Mouse (Mus musculus): ENCODE measurements around the gene Pcbp3.

Gene Pcbp3

GRCm38 (mm10) chr10:76846480-76846879, 115.2 kb downstream of the Pcbp3 start:
- no peak for DNase-seq (ENCODE audit: low read depth, low spot score)

GRCm38 (mm10) chr10:76844901-76845300, 116.8 kb downstream of the Pcbp3 start:
- DNase-seq (ENCODE audit: low read depth, low spot score), result no peak

GRCm38 (mm10) chr10:76844365-76844764, 117.3 kb downstream of the Pcbp3 start:
- no peak for DNase-seq (ENCODE audit: low read depth, low spot score)

GRCm38 (mm10) chr10:76842087-76842486, 119.6 kb downstream of the Pcbp3 start:
- no peak for DNase-seq (ENCODE audit: low read depth, low spot score)

- DNase-seq (ENCODE audit: low read depth, low spot score), result no peak
Observed at GRCm38 (mm10) chr10:76841220-76841619, 120.5 kb downstream of the Pcbp3 start.

- DNase-seq (ENCODE audit: low read depth, low spot score), result no peak
Observed at GRCm38 (mm10) chr10:76840566-76840965, 121.1 kb downstream of the Pcbp3 start.

GRCm38 (mm10) chr10:76835497-76836357, 126.0 kb downstream of the Pcbp3 start:
- peak; percentile 87 for DNase-seq (ENCODE audit: low read depth, low spot score)

GRCm38 (mm10) chr10:76832841-76833240, 128.8 kb downstream of the Pcbp3 start:
- no peak for DNase-seq (ENCODE audit: low read depth, low spot score)

GRCm38 (mm10) chr10:76831915-76832314, 129.8 kb downstream of the Pcbp3 start:
- DNase-seq (ENCODE audit: low read depth, low spot score), result no peak

- no peak for DNase-seq (ENCODE audit: low read depth, low spot score)
Observed at GRCm38 (mm10) chr10:76831151-76831550, 130.5 kb downstream of the Pcbp3 start.

GRCm38 (mm10) chr10:76828936-76829335, 132.8 kb downstream of the Pcbp3 start:
- no peak for DNase-seq (ENCODE audit: low read depth, low spot score)

GRCm38 (mm10) chr10:76822698-76823097, 139.0 kb downstream of the Pcbp3 start:
- no peak for DNase-seq (ENCODE audit: low read depth, low spot score)

- DNase-seq (ENCODE audit: low read depth, low spot score), result no peak
Observed at GRCm38 (mm10) chr10:76819321-76819720, 142.4 kb downstream of the Pcbp3 start.

GRCm38 (mm10) chr10:76818337-76818736, 143.3 kb downstream of the Pcbp3 start:
- DNase-seq (ENCODE audit: low read depth, low spot score), result no peak

- DNase-seq (ENCODE audit: low read depth, low spot score), result no peak
Observed at GRCm38 (mm10) chr10:76816930-76817329, 144.8 kb downstream of the Pcbp3 start.

GRCm38 (mm10) chr10:76816436-76816835, 145.3 kb downstream of the Pcbp3 start:
- DNase-seq (ENCODE audit: low read depth, low spot score), result no peak

GRCm38 (mm10) chr10:76815481-76815880, 146.2 kb downstream of the Pcbp3 start:
- DNase-seq (ENCODE audit: low read depth, low spot score), result no peak

- no peak for DNase-seq (ENCODE audit: low read depth, low spot score)
Observed at GRCm38 (mm10) chr10:76814811-76815210, 146.9 kb downstream of the Pcbp3 start.

GRCm38 (mm10) chr10:76809916-76810660, 151.6 kb downstream of the Pcbp3 start:
- no peak for DNase-seq (ENCODE audit: low read depth, low spot score)

- no peak for DNase-seq (ENCODE audit: low read depth, low spot score)
Observed at GRCm38 (mm10) chr10:76809439-76809838, 152.2 kb downstream of the Pcbp3 start.

GRCm38 (mm10) chr10:76808446-76809400, 153.0 kb downstream of the Pcbp3 start:
- no peak for DNase-seq (ENCODE audit: low read depth, low spot score)

- DNase-seq (ENCODE audit: low read depth, low spot score), result no peak
Observed at GRCm38 (mm10) chr10:76802500-76802885, 159.2 kb downstream of the Pcbp3 start.
